Mouse (Mus musculus): ENCODE measurements around the gene Slc32a1. TPM values are rescaled to one million over a fixed set of nuclear protein-coding genes. Genes with fewer than 3 reads are reported as not detected.

Slc32a1 gene
- polyA plus RNA-seq, 1 experiment from 2014 or later, result 0.07 TPM

- H3K4me2 ChIP-seq (ENCODE audit: low read depth, low read length), result no peak overlapping the region
- 2% methylated on average over 23 of the region's 24 CpGs for WGBS
- H3K27me3 ChIP-seq (replicated peaks; ENCODE audit: control insufficient read depth, insufficient read depth, low read length), result peaks cover 98% of the 10 kb centered on the region
- H3K4me1 ChIP-seq (ENCODE audit: control insufficient read depth, insufficient read depth, low read length), result peaks cover 6% of the 10 kb centered on the region; the same call in 1 of the 2 replicates
- ATAC-seq (ENCODE audit: low read depth), result no peak
- no peak overlapping the region for H3K27ac ChIP-seq (replicated peaks; ENCODE audit: low read depth, low read length)
- no peak overlapping the region for H3K9ac ChIP-seq (ENCODE audit: low read depth, low read length)
- no peaks in the 10 kb centered on the region for H3K9me3 ChIP-seq (ENCODE audit: control insufficient read depth, low read length)
- H3K4me3 ChIP-seq (ENCODE audit: low read depth, low read length), result peak overlapping the region; percentile 9; the same call in 1 of the 2 replicates
- no peak for DNase-seq (ENCODE audit: low spot score)
- no peaks in the 10 kb centered on the region for H3K36me3 ChIP-seq (ENCODE audit: control insufficient read depth, insufficient read depth, low read length)
Observed at GRCm38 (mm10) chr2:158615161-158615680, 4.7 kb downstream of the Slc32a1 start.

GRCm38 (mm10) chr2:158615702-158616101 is 5.1 kb downstream of the Slc32a1 start:
- 2% methylated on average over 13 of the region's 13 CpGs for whole genome bisulfite sequencing
- no peak overlapping the region for H3K4me2 ChIP-seq (ENCODE audit: low read depth, low read length)
- no peak overlapping the region for H3K4me3 ChIP-seq (ENCODE audit: low read depth, low read length)
- ATAC-seq (ENCODE audit: low read depth) (no peak), DNase-seq (ENCODE audit: low spot score) (no peak)
- H3K9me3 ChIP-seq (ENCODE audit: control insufficient read depth, low read length), result no peaks in the 10 kb centered on the region
- no peaks in the 10 kb centered on the region for H3K36me3 ChIP-seq (ENCODE audit: control insufficient read depth, insufficient read depth, low read length)
- H3K4me1 ChIP-seq (ENCODE audit: control insufficient read depth, insufficient read depth, low read length), result peaks cover 5% of the 10 kb centered on the region; the same call in 1 of the 2 replicates
- peaks cover 93% of the 10 kb centered on the region for H3K27me3 ChIP-seq (replicated peaks; ENCODE audit: control insufficient read depth, insufficient read depth, low read length)
- H3K27ac ChIP-seq (replicated peaks; ENCODE audit: low read depth, low read length), result no peak overlapping the region
- H3K9ac ChIP-seq (ENCODE audit: low read depth, low read length), result no peak overlapping the region

- Histone ChIP-seq H3K9me3 (ENCODE audit: control insufficient read depth, low read length) (no peaks in the 10 kb centered on the region), H3K4me2 (ENCODE audit: low read depth, low read length) (no peak overlapping the region), H3K4me1 (ENCODE audit: control insufficient read depth, insufficient read depth, low read length) (peaks cover 4% of the 10 kb centered on the region; the same call in 1 of the 2 replicates), H3K4me3 (ENCODE audit: low read depth, low read length) (no peak overlapping the region), H3K27ac (replicated peaks; ENCODE audit: low read depth, low read length) (no peak overlapping the region), H3K36me3 (ENCODE audit: control insufficient read depth, insufficient read depth, low read length) (no peaks in the 10 kb centered on the region), H3K9ac (ENCODE audit: low read depth, low read length) (no peak overlapping the region), H3K27me3 (replicated peaks; ENCODE audit: control insufficient read depth, insufficient read depth, low read length) (peaks cover 87% of the 10 kb centered on the region)
- 0% methylated on average over 12 of the region's 12 CpGs for WGBS
- no peak for DNase-seq (ENCODE audit: low spot score)
- no peak for ATAC-seq (ENCODE audit: low read depth)
Observed at GRCm38 (mm10) chr2:158616296-158616695, 5.7 kb downstream of the Slc32a1 start.

- Histone ChIP-seq H3K9ac (ENCODE audit: low read depth, low read length) (no peak overlapping the region), H3K4me3 (ENCODE audit: low read depth, low read length) (no peak overlapping the region), H3K4me2 (ENCODE audit: low read depth, low read length) (no peak overlapping the region), H3K9me3 (ENCODE audit: control insufficient read depth, low read length) (no peaks in the 10 kb centered on the region), H3K27me3 (replicated peaks; ENCODE audit: control insufficient read depth, insufficient read depth, low read length) (peaks cover 85% of the 10 kb centered on the region), H3K27ac (replicated peaks; ENCODE audit: low read depth, low read length) (no peak overlapping the region), H3K36me3 (ENCODE audit: control insufficient read depth, insufficient read depth, low read length) (no peaks in the 10 kb centered on the region), H3K4me1 (ENCODE audit: control insufficient read depth, insufficient read depth, low read length) (peaks cover 4% of the 10 kb centered on the region; the same call in 1 of the 2 replicates)
- ATAC-seq (ENCODE audit: low read depth) (no peak), DNase-seq (ENCODE audit: low spot score) (no peak)
- WGBS, result 2% methylated on average over 11 of the region's 11 CpGs
Observed at GRCm38 (mm10) chr2:158616790-158617189, 6.2 kb downstream of the Slc32a1 start.

- peak within 1 kb of the TSS; percentile 81 for H3K4me2 ChIP-seq (ENCODE audit: low read depth, low read length)
- peaks cover 6% of the 10 kb centered on the region; the same call in 1 of the 2 replicates for H3K27me3 ChIP-seq (replicated peaks; ENCODE audit: control insufficient read depth, insufficient read depth, low read length)
- peak within 1 kb of the TSS; percentile 92 for H3K27ac ChIP-seq (replicated peaks; ENCODE audit: low read depth, low read length)
- peak within 1 kb of the TSS; percentile 90 for H3K9ac ChIP-seq (ENCODE audit: low read depth, low read length)
- peaks cover 11% of the 10 kb centered on the region for H3K4me1 ChIP-seq (ENCODE audit: control insufficient read depth, insufficient read depth, low read length)
- peaks cover 33% of the 10 kb centered on the region for H3K36me3 ChIP-seq (ENCODE audit: control insufficient read depth, insufficient read depth, low read length)
- WGBS, result under 1% methylated on average over 32 of the region's 39 CpGs
- DNase-seq (ENCODE audit: low spot score) (peak; percentile 99), ATAC-seq (ENCODE audit: low read depth) (peak; percentile 93)
- H3K9me3 ChIP-seq (ENCODE audit: control insufficient read depth, low read length), result no peaks in the 10 kb centered on the region
- H3K4me3 ChIP-seq (ENCODE audit: low read depth, low read length), result peak within 1 kb of the TSS; percentile 94
Observed at GRCm38 (mm10) chr2:158624718-158625222, 14.2 kb downstream of the Slc32a1 start, which contains the start of gene Actr5. Actr5 (plus strand) TSS chr2:158624888.

- H3K4me1 ChIP-seq (ENCODE audit: control insufficient read depth, insufficient read depth, low read length), result peaks cover 11% of the 10 kb centered on the region
- no peak for DNase-seq (ENCODE audit: low spot score)
- peak; percentile 51 for ATAC-seq (ENCODE audit: low read depth)
- H3K36me3 ChIP-seq (ENCODE audit: control insufficient read depth, insufficient read depth, low read length), result peaks cover 38% of the 10 kb centered on the region
- H3K27ac ChIP-seq (replicated peaks; ENCODE audit: low read depth, low read length), result peak overlapping the region; percentile 92
- no peaks in the 10 kb centered on the region for H3K9me3 ChIP-seq (ENCODE audit: control insufficient read depth, low read length)
- H3K4me3 ChIP-seq (ENCODE audit: low read depth, low read length), result peak overlapping the region; percentile 94
- peak overlapping the region; percentile 90 for H3K9ac ChIP-seq (ENCODE audit: low read depth, low read length)
- peak overlapping the region; percentile 81 for H3K4me2 ChIP-seq (ENCODE audit: low read depth, low read length)
- peaks cover 4% of the 10 kb centered on the region; the same call in 1 of the 2 replicates for H3K27me3 ChIP-seq (replicated peaks; ENCODE audit: control insufficient read depth, insufficient read depth, low read length)
- 0% methylated on average over 23 of the region's 44 CpGs for WGBS
Observed at GRCm38 (mm10) chr2:158625231-158625630, 14.7 kb downstream of the Slc32a1 start.

GRCm38 (mm10) chr2:158625697-158626096 is 15.1 kb downstream of the Slc32a1 start:
- Histone ChIP-seq H3K9me3 (ENCODE audit: control insufficient read depth, low read length) (no peaks in the 10 kb centered on the region), H3K27ac (replicated peaks; ENCODE audit: low read depth, low read length) (no peak overlapping the region), H3K4me3 (ENCODE audit: low read depth, low read length) (peak overlapping the region; percentile 94), H3K4me2 (ENCODE audit: low read depth, low read length) (peak overlapping the region; percentile 81), H3K27me3 (replicated peaks; ENCODE audit: control insufficient read depth, insufficient read depth, low read length) (0 out of 2 replicates have a peak, but pooled peaks cover 4% of the 10 kb centered on the region), H3K4me1 (ENCODE audit: control insufficient read depth, insufficient read depth, low read length) (peaks cover 11% of the 10 kb centered on the region), H3K36me3 (ENCODE audit: control insufficient read depth, insufficient read depth, low read length) (peaks cover 42% of the 10 kb centered on the region), H3K9ac (ENCODE audit: low read depth, low read length) (peak overlapping the region; percentile 90)
- 34% methylated on average over 8 of the region's 8 CpGs for WGBS
- no peak for DNase-seq (ENCODE audit: low spot score)
- no peak for ATAC-seq (ENCODE audit: low read depth)

- Histone ChIP-seq H3K9ac (ENCODE audit: low read depth, low read length) (no peak overlapping the region), H3K27ac (replicated peaks; ENCODE audit: low read depth, low read length) (no peak overlapping the region), H3K36me3 (ENCODE audit: control insufficient read depth, insufficient read depth, low read length) (peaks cover 73% of the 10 kb centered on the region), H3K4me2 (ENCODE audit: low read depth, low read length) (no peak overlapping the region), H3K4me3 (ENCODE audit: low read depth, low read length) (no peak overlapping the region), H3K4me1 (ENCODE audit: control insufficient read depth, insufficient read depth, low read length) (peaks cover 11% of the 10 kb centered on the region), H3K27me3 (replicated peaks; ENCODE audit: control insufficient read depth, insufficient read depth, low read length) (no peaks in the 10 kb centered on the region), H3K9me3 (ENCODE audit: control insufficient read depth, low read length) (no peaks in the 10 kb centered on the region)
- 64% methylated on average over 3 of the region's 3 CpGs for WGBS
- DNase-seq (ENCODE audit: low spot score) (peak; percentile 29), ATAC-seq (ENCODE audit: low read depth) (no peak)
Observed at GRCm38 (mm10) chr2:158628858-158629257, 18.3 kb downstream of the Slc32a1 start.

- H3K9ac ChIP-seq (ENCODE audit: low read depth, low read length), result no peak overlapping the region
- ATAC-seq (ENCODE audit: low read depth) (no peak), DNase-seq (ENCODE audit: low spot score) (peak; percentile 43)
- H3K4me3 ChIP-seq (ENCODE audit: low read depth, low read length), result no peak overlapping the region
- no peak overlapping the region for H3K27ac ChIP-seq (replicated peaks; ENCODE audit: low read depth, low read length)
- no peaks in the 10 kb centered on the region for H3K9me3 ChIP-seq (ENCODE audit: control insufficient read depth, low read length)
- H3K4me1 ChIP-seq (ENCODE audit: control insufficient read depth, insufficient read depth, low read length), result peaks cover 11% of the 10 kb centered on the region
- H3K4me2 ChIP-seq (ENCODE audit: low read depth, low read length), result no peak overlapping the region
- 86% methylated on average over 1 of the region's 1 CpGs for WGBS
- no peaks in the 10 kb centered on the region for H3K27me3 ChIP-seq (replicated peaks; ENCODE audit: control insufficient read depth, insufficient read depth, low read length)
- H3K36me3 ChIP-seq (ENCODE audit: control insufficient read depth, insufficient read depth, low read length), result peaks cover 76% of the 10 kb centered on the region
Observed at GRCm38 (mm10) chr2:158629414-158629813, 18.8 kb downstream of the Slc32a1 start.
